8 mouse cellular contexts compared by ENCODE assay signal in the genomic region with DNA sequence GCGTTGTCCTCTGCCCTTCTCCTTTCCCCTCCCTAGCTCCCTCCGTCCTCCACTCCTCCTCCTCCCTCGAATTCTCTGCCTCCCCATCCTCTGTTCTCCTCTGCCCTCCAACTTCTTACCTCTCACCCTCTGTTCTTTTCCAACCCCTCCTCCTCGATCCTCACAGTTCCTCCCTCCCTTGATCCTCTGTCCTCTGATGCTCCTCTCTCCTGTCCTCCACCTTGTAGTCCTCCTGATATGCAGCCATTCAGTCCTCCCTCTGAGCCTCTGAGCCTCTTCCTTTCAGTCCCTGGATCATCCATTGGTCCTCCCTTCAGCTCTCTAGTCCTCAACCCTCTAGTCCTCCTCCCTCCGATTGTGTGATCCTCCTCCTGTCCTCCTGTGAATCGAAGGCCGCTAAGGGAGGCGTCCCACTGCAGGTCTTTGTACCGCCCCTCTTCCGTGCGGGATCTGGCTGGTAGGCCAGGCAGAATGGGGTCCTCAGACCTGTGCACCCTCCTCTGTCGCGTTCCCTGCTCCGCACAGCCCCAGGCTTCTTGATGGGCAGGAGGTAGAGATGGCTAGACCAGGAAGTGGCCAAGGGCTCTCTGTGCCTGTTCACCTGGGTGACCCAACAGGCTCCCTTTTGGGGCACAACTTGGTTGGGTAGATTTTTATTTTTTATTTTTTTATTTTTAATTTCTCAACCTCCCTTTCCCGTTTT. TPM values are rescaled to one million over a fixed set of nuclear protein-coding genes. Genes with fewer than 3 reads are reported as not detected.
A peak's percentile ranks its signal among the peaks of the same experiment; 100 is the strongest.
DNase-seq lines count a peak whose midpoint lies in the region; ATAC-seq lines count a peak whose summit lies in the region.

No protein-coding gene starts in this region.

- H3K4me2 ChIP-seq in kidney, embryonic 15.5 days, result peak overlapping the region; percentile 86
- peak overlapping the region; percentile 73 for H3K4me2 ChIP-seq in forebrain, embryonic 11.5 days (ENCODE audit: low read depth, low read length, severe bottlenecking)
- H3K4me2 ChIP-seq in liver, embryonic 11.5 days, result peak overlapping the region; percentile 94
- peak overlapping the region; percentile 87 for H3K4me2 ChIP-seq in stomach, embryonic 15.5 days

- peak; percentile 34 for ATAC-seq in kidney, embryonic 15.5 days (replicated peaks; ENCODE audit: low FRiP score)
- ATAC-seq in forebrain, embryonic 11.5 days (replicated peaks; ENCODE audit: low FRiP score), result no peak; the same call in 1 of the 2 replicates
- no peak for ATAC-seq in liver, embryonic 11.5 days (replicated peaks; ENCODE audit: low FRiP score)
- no peak for ATAC-seq in stomach, embryonic 15.5 days (ENCODE audit: insufficient read depth, low FRiP score, low read depth)
- no peak; the same call in 1 of the 2 replicates for ATAC-seq in megakaryocyte-erythroid progenitor cell, adult 5-6 weeks (replicated peaks; ENCODE audit: low FRiP score, low TSS enrichment, poor library complexity, severe bottlenecking)

- WGBS in kidney, embryonic 15.5 days, result 5% methylated on average over 15 of the region's 15 CpGs
- 7% methylated on average over 15 of the region's 15 CpGs for WGBS in forebrain, embryonic 11.5 days
- WGBS in liver, embryonic 11.5 days, result 13% methylated on average over 15 of the region's 15 CpGs
- WGBS in stomach, embryonic 15.5 days, result 5% methylated on average over 15 of the region's 15 CpGs

- peaks cover 39% of the 10 kb centered on the region for H3K36me3 ChIP-seq in kidney, embryonic 15.5 days
- H3K36me3 ChIP-seq in forebrain, embryonic 11.5 days (ENCODE audit: control insufficient read depth, insufficient read depth, low read length), result no peaks in the 10 kb centered on the region; the same call in 1 of the 2 replicates
- no peaks in the 10 kb centered on the region for H3K36me3 ChIP-seq in liver, embryonic 11.5 days (ENCODE audit: control insufficient read depth, insufficient read depth, low read length)
- H3K36me3 ChIP-seq in stomach, embryonic 15.5 days, result no peaks in the 10 kb centered on the region

- H3K9ac ChIP-seq in kidney, embryonic 15.5 days, result peak overlapping the region; percentile 73
- H3K9ac ChIP-seq in forebrain, embryonic 11.5 days (ENCODE audit: low read length), result peak overlapping the region; percentile 73
- peak overlapping the region; percentile 64 for H3K9ac ChIP-seq in liver, embryonic 11.5 days (ENCODE audit: low read depth, low read length)
- H3K9ac ChIP-seq in stomach, embryonic 15.5 days, result peak overlapping the region; percentile 60

- peaks cover 18% of the 10 kb centered on the region for H3K4me1 ChIP-seq in kidney, embryonic 15.5 days
- peaks cover 8% of the 10 kb centered on the region; the same call in 1 of the 2 replicates for H3K4me1 ChIP-seq in forebrain, embryonic 11.5 days (replicated peaks; ENCODE audit: control insufficient read depth, insufficient read depth, low read length)
- H3K4me1 ChIP-seq in liver, embryonic 11.5 days (replicated peaks; ENCODE audit: control insufficient read depth, insufficient read depth, low read length), result peaks cover 11% of the 10 kb centered on the region; the same call in 1 of the 2 replicates
- H3K4me1 ChIP-seq in stomach, embryonic 15.5 days, result peaks cover 17% of the 10 kb centered on the region; the same call in 1 of the 2 replicates

- no peak for DNase-seq in kidney, postnatal 14 days
- DNase-seq in R1 (ENCODE audit: low read depth, low spot score), result peak; percentile 25
- DNase-seq in forebrain, embryonic 11.5 days (ENCODE audit: low spot score), result peak; percentile 57
- DNase-seq in liver, embryonic 11.5 days (ENCODE audit: low spot score), result peak; percentile 36
- no peak for DNase-seq in layer of hippocampus, adult 18-20 months (ENCODE audit: low spot score in 2 of 2)

- no peaks in the 10 kb centered on the region for H3K9me3 ChIP-seq in kidney, embryonic 15.5 days (replicated peaks)
- no peaks in the 10 kb centered on the region for H3K9me3 ChIP-seq in forebrain, embryonic 11.5 days (ENCODE audit: control insufficient read depth, low read length)
- no peaks in the 10 kb centered on the region for H3K9me3 ChIP-seq in liver, embryonic 11.5 days (ENCODE audit: control insufficient read depth, low read length)
- H3K9me3 ChIP-seq in stomach, embryonic 15.5 days, result no peaks in the 10 kb centered on the region

- H3K27me3 ChIP-seq in kidney, embryonic 15.5 days, result no peaks in the 10 kb centered on the region
- H3K27me3 ChIP-seq in forebrain, embryonic 11.5 days (ENCODE audit: control insufficient read depth, insufficient read depth, low read length), result no peaks in the 10 kb centered on the region
- H3K27me3 ChIP-seq in liver, embryonic 11.5 days (replicated peaks; ENCODE audit: control insufficient read depth, insufficient read depth, low read length), result no peaks in the 10 kb centered on the region
- no peaks in the 10 kb centered on the region for H3K27me3 ChIP-seq in stomach, embryonic 15.5 days (replicated peaks)

- H3K27ac ChIP-seq in kidney, embryonic 15.5 days, result peak overlapping the region; percentile 89
- H3K27ac ChIP-seq in forebrain, embryonic 11.5 days (ENCODE audit: low read depth, low read length), result peak overlapping the region; percentile 46; the same call in 1 of the 2 replicates
- no peak overlapping the region for H3K27ac ChIP-seq in liver, embryonic 11.5 days (ENCODE audit: low read depth, low read length)
- peak overlapping the region; percentile 69 for H3K27ac ChIP-seq in stomach, embryonic 15.5 days

- H3K4me3 ChIP-seq in kidney, embryonic 15.5 days (replicated peaks), result peak overlapping the region; percentile 86
- peak overlapping the region; percentile 70 for H3K4me3 ChIP-seq in forebrain, embryonic 11.5 days (ENCODE audit: low read depth, low read length)
- H3K4me3 ChIP-seq in liver, embryonic 11.5 days (ENCODE audit: low read depth, low read length), result peak overlapping the region; percentile 71
- H3K4me3 ChIP-seq in stomach, embryonic 15.5 days (replicated peaks), result peak overlapping the region; percentile 77

RNA-seq across cellular contexts. Expression of a gene that starts 0.7 kb away (rescaled TPM):
- 9.0 and 9.2 TPM in 2 replicates for polyA plus RNA-seq in kidney, embryonic 15.5 days (2015; fragmentation: Nextera tagmentation; extraction: Ambion mirVana)
- polyA plus RNA-seq in forebrain, embryonic 11.5 days (2014; fragmentation: Nextera tagmentation; extraction: Ambion mirVana), result 11.8 and 13.0 TPM in 2 replicates
- 4.3 TPM in 2 replicates for polyA plus RNA-seq in liver, embryonic 11.5 days (2014; fragmentation: Nextera tagmentation; extraction: Ambion mirVana)
- polyA plus RNA-seq in stomach, embryonic 15.5 days (2015; fragmentation: Nextera tagmentation; extraction: Ambion mirVana), result 7.0 and 7.2 TPM in 2 replicates
- total RNA-seq in layer of hippocampus, adult 18-20 months (2021), result 10 to 100 TPM; 15.7 to 17.2 TPM
- 0.92 and 1.0 TPM in 2 replicates for total RNA-seq in megakaryocyte-erythroid progenitor cell, adult 5-6 weeks (2014; fragmentation: Nextera tagmentation)
- 1.4 and 2.1 TPM in 2 replicates for total RNA-seq in megakaryocyte-erythroid progenitor cell, adult 5-6 weeks (2017)

RNA-seq across cellular contexts. Expression of a gene that starts 0.8 kb away (rescaled TPM):
- 3.1 and 3.5 TPM in 2 replicates for polyA plus RNA-seq in kidney, embryonic 15.5 days (2015; fragmentation: Nextera tagmentation; extraction: Ambion mirVana)
- polyA plus RNA-seq in forebrain, embryonic 11.5 days (2014; fragmentation: Nextera tagmentation; extraction: Ambion mirVana), result 6.2 and 7.8 TPM in 2 replicates
- 1.3 and 1.7 TPM in 2 replicates for polyA plus RNA-seq in liver, embryonic 11.5 days (2014; fragmentation: Nextera tagmentation; extraction: Ambion mirVana)
- 3.0 and 3.3 TPM in 2 replicates for polyA plus RNA-seq in stomach, embryonic 15.5 days (2015; fragmentation: Nextera tagmentation; extraction: Ambion mirVana)
- 10 to 100 TPM; 64.3 to 67.7 TPM for total RNA-seq in layer of hippocampus, adult 18-20 months (2021)
- total RNA-seq in megakaryocyte-erythroid progenitor cell, adult 5-6 weeks (2014; fragmentation: Nextera tagmentation), result not detected in 2 replicates
- total RNA-seq in megakaryocyte-erythroid progenitor cell, adult 5-6 weeks (2017), result not detected in 2 replicates

Comparison
In these comparisons a context has a peak if more than half of its experiments do, and no peak if none do; other contexts are left out.
1. DNase-seq: peak in R1 (single experiment), forebrain, embryonic 11.5 days (single experiment) and liver, embryonic 11.5 days (single experiment); none in kidney, postnatal 14 days (single experiment) and layer of hippocampus, adult 18-20 months (0 of 2).
2. Peak in every context shown above with its lines, with median percentiles within 50 percentile points of each other: H3K4me2 ChIP-seq, H3K4me3 ChIP-seq and H3K9ac ChIP-seq.